Mouse (Mus musculus) heart, embryonic 16.5 days (tissue): Measurements from ENCODE around the gene F10. TPM values are rescaled to one million over a fixed set of nuclear protein-coding genes. Genes with fewer than 3 reads are reported as not detected.
A peak's percentile ranks its signal among the peaks of the same experiment; 100 is the strongest.

Experiments used
- ATAC-seq: fragments of 200-750 bp; cut with Nextera tagmentation; replicated peaks from 2 replicates; pipeline ENCODE4 v1.8.0; 2017; ENCODE audit warnings: moderate number of reproducible peaks; ENCODE audit not compliant: insufficient read depth, low FRiP score; ENCODE audit errors: extremely low read depth
- H3K27ac ChIP-seq: fragments of 300-500 bp; sonication (generic); 2 replicates; pipeline ENCODE4 v1.5.1; 2014; ENCODE audit warnings: mild to moderate bottlenecking, low read length, control low read depth, moderate library complexity
- H3K27me3 ChIP-seq: fragments of 300-500 bp; sonication (generic); 2 replicates; pipeline ENCODE4 v1.6.1; 2014; ENCODE audit warnings: low read length, mixed read lengths; ENCODE audit not compliant: control insufficient read depth, insufficient read depth
- H3K36me3 ChIP-seq: fragments of 300-500 bp; sonication (generic); 2 replicates; pipeline ENCODE4 v1.6.1; 2014; ENCODE audit not compliant: control insufficient read depth, insufficient read depth
- H3K4me1 ChIP-seq: fragments of 300-500 bp; sonication (generic); 2 replicates; pipeline ENCODE4 v1.6.1; 2014; ENCODE audit warnings: low read length, mixed read lengths; ENCODE audit not compliant: control insufficient read depth, insufficient read depth
- H3K4me2 ChIP-seq: fragments of 300-500 bp; sonication (generic); 2 replicates; pipeline ENCODE4 v1.6.1; 2014; ENCODE audit warnings: low read depth, mild to moderate bottlenecking, control low read depth, low read length
- H3K4me3 ChIP-seq: fragments of 300-500 bp; sonication (generic); 2 replicates; pipeline ENCODE4 v1.5.1; 2014; ENCODE audit warnings: mild to moderate bottlenecking, control low read depth, low read length
- H3K9ac ChIP-seq: fragments of 300-500 bp; sonication (generic); 2 replicates; pipeline ENCODE4 v1.6.1; 2014; ENCODE audit warnings: low read length, control low read depth
- H3K9me3 ChIP-seq: fragments of 300-500 bp; sonication (generic); replicated peaks from 2 replicates; pipeline ENCODE4 v1.6.1; 2016; ENCODE audit warnings: low read length; ENCODE audit not compliant: control insufficient read depth
- WGBS: fragments of 180-500 bp; shearing (Covaris S2); extraction: QIAGEN DNeasy Blood & Tissue Kit; methylation state at CpG from one replicate; pipeline ENCODE4 v1.1.7; 2014; 5-methylcytosine and 5-hydroxymethylcytosine counted together
- polyA plus RNA-seq: library from polyadenylated mRNA; unstranded; fragments of >200 nt; fragmentation: Nextera tagmentation; extraction: Ambion mirVana; gene quantifications from 2 replicates; pipeline ENCODE4 v1.2.1, GENCODE M21; 2015

Gene F10
- polyA plus RNA-seq, 1 experiment from 2014 or later = 1.6 TPM

- no peak overlapping the region for H3K4me2 ChIP-seq
- H3K4me3 ChIP-seq = no peak overlapping the region
- no peak overlapping the region for H3K9ac ChIP-seq
- peaks cover 19% of the 10 kb centered on the region for H3K36me3 ChIP-seq
- H3K27me3 ChIP-seq = no peaks in the 10 kb centered on the region
- ATAC-seq = 0 out of 2 replicates have a peak, but pooled peaks have one; percentile 52
- H3K4me1 ChIP-seq = peaks cover 3% of the 10 kb centered on the region; the same call in 1 of the 2 replicates
- WGBS = 34% methylated on average over 4 of the region's 4 CpGs
- no peak overlapping the region for H3K27ac ChIP-seq
- peaks cover 3% of the 10 kb centered on the region for H3K9me3 ChIP-seq
Measured at GRCm38 (mm10) chr8:13007458-13007857, 29.6 kb upstream of the F10 start.

DNA sequence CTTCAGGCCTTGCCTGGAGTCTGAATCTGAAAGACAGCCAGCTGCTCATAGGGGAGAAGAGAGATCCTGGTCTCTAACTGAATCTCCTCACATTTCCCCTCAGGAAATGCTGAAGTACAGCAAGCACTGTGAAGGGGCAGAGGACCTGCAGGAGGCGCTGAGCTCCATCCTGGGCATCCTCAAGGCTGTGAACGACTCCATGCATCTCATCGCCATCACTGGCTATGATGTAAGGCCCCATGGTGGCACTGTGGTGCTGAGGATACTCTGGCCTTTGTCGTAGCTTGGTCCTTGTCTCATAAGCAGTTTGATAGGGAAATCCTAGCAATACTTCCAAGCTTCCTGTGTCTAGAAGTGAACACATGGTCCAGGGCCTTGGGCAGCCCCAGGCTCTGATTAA lies 26.8 kb upstream of the F10 start:
- Histone ChIP-seq H3K9ac (no peak overlapping the region), H3K4me2 (no peak overlapping the region), H3K4me1 (peaks cover 3% of the 10 kb centered on the region; the same call in 1 of the 2 replicates), H3K4me3 (no peak overlapping the region), H3K27me3 (no peaks in the 10 kb centered on the region), H3K27ac (no peak overlapping the region), H3K36me3 (peaks cover 20% of the 10 kb centered on the region), H3K9me3 (peaks cover 3% of the 10 kb centered on the region)
- ATAC-seq = no peak
- 46% methylated on average over 4 of the region's 4 CpGs for WGBS

GRCm38 (mm10) chr8:13019560-13019959 lies 17.5 kb upstream of the F10 start:
- 60% methylated on average over 4 of the region's 4 CpGs for WGBS
- ATAC-seq = no peak
- no peak overlapping the region for H3K9ac ChIP-seq

DNA sequence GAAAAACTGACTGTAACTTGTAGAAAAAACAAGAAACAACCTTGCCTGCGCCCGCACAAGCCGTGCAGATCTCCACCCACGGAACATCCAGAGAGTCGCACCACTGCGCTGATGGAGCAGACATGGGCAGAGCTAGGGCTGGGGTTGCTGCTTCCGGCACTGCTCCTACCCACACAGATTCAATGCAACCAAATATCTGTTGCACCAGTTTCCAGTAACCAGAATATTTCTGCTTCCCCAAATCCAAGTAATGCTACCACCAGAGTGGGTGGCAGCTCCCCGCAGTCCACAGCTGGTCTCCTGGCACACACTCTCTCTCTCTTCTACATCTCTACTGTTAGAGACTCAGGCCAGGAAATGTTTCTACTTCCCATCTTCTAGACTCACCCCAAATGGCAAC lies 15.3 kb upstream of the F10 start:
- Histone ChIP-seq H3K9ac (no peak overlapping the region), H3K36me3 (no peaks in the 10 kb centered on the region), H3K4me2 (no peak overlapping the region), H3K27ac (no peak overlapping the region), H3K4me1 (no peaks in the 10 kb centered on the region), H3K9me3 (no peaks in the 10 kb centered on the region), H3K27me3 (no peaks in the 10 kb centered on the region), H3K4me3 (no peak overlapping the region)
- ATAC-seq = no peak
- 91% methylated on average over 8 of the region's 8 CpGs for WGBS

More at GRCm38 (mm10) chr8:13019560-13019959, 17.5 kb upstream of the F10 start:
- no peaks in the 10 kb centered on the region for H3K9me3 ChIP-seq
- no peak overlapping the region for H3K27ac ChIP-seq
- no peak overlapping the region for H3K4me2 ChIP-seq
- no peak overlapping the region for H3K4me3 ChIP-seq
- H3K36me3 ChIP-seq = no peaks in the 10 kb centered on the region
- no peaks in the 10 kb centered on the region for H3K4me1 ChIP-seq
- no peaks in the 10 kb centered on the region for H3K27me3 ChIP-seq

DNA sequence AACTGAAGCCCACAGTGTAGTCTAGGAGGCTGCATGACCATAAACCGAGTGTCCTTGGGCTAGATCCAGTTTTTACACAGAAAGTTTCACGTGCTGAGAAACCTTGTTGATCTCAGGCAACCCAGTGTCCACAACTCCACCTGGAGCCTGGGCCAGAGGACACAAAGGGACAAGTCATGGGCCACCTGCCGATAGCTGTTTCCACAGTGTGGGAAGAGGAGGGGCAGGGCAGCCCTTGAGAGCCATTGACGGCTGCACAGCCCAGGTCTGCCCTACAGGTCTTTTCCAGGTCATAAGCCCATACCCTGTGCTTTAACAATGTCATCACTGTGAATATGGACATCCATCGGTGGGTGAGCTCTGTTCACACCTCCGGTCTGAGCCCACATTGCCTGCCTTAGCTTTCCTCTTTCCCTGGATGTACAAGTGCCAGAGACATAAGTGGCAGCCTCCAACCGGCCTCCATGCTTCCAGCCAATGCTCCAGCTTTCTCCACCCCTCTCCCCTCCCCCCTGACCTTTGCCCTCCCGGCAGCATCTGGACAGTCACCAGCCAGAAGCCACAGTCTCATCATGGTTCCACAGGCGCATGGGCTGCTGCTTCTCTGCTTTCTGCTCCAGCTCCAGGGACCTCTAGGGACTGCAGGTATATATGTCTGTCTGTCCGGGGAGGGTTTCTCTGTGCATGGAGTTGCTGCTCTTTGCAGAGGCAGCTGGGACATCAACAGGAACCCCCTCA lies 11.5 kb upstream of the F10 start, which contains the start of gene F7:
TSS of gene F7 (plus strand) at position 548 of the 738 bp plus-strand sequence.
- no peaks in the 10 kb centered on the region for H3K9me3 ChIP-seq
- no peak within 1 kb of the TSS for H3K4me2 ChIP-seq
- no peak for ATAC-seq
- no peaks in the 10 kb centered on the region for H3K36me3 ChIP-seq
- H3K27ac ChIP-seq = no peak within 1 kb of the TSS
- WGBS = 61% methylated on average over 10 of the region's 10 CpGs
- no peak within 1 kb of the TSS for H3K9ac ChIP-seq
- no peak within 1 kb of the TSS for H3K4me3 ChIP-seq
- no peaks in the 10 kb centered on the region for H3K27me3 ChIP-seq
- H3K4me1 ChIP-seq = no peaks in the 10 kb centered on the region

- Histone ChIP-seq H3K4me3 (no peak overlapping the region), H3K4me2 (no peak overlapping the region), H3K9ac (no peak overlapping the region), H3K27me3 (no peaks in the 10 kb centered on the region), H3K27ac (no peak overlapping the region), H3K9me3 (no peaks in the 10 kb centered on the region), H3K4me1 (no peaks in the 10 kb centered on the region), H3K36me3 (no peaks in the 10 kb centered on the region)
- WGBS = 81% methylated on average over 5 of the region's 5 CpGs
- ATAC-seq = no peak
Measured at GRCm38 (mm10) chr8:13027615-13028014, 9.5 kb upstream of the F10 start.

GRCm38 (mm10) chr8:13028482-13028881 lies 8.6 kb upstream of the F10 start:
- no peaks in the 10 kb centered on the region for H3K36me3 ChIP-seq
- 63% methylated on average over 5 of the region's 5 CpGs for whole genome bisulfite sequencing
- no peak overlapping the region for H3K27ac ChIP-seq
- ATAC-seq = no peak
- H3K4me3 ChIP-seq = no peak overlapping the region
- no peaks in the 10 kb centered on the region for H3K9me3 ChIP-seq
- H3K4me2 ChIP-seq = no peak overlapping the region
- no peak overlapping the region for H3K9ac ChIP-seq
- H3K27me3 ChIP-seq = no peaks in the 10 kb centered on the region
- no peaks in the 10 kb centered on the region for H3K4me1 ChIP-seq

DNA sequence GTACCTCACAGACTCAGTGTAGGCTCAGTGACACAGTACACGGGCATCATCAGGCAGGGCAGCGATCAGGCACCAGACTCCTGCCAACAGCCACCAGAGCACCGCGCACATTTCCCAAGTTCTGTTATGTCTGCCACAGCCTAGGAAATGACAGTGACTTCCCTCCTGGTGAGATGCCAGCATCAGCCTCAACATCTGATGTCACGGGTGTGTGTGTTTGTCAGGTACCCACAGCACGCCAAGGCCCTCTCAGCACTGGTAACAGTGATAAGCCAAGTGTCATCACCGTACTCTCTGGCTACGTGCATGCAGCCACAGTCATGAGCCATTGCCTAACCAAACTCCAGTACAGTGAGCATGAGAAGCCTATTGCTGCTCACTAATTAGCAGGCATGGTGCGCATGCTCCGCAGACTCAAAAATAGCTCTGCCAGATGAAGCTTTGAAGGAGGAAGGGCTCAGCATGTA lies 729 bp upstream of the F10 start:
- Histone ChIP-seq H3K9ac (no peak overlapping the region), H3K27ac (peak overlapping the region; percentile 52; the same call in 1 of the 2 replicates), H3K9me3 (no peaks in the 10 kb centered on the region), H3K4me1 (peaks cover 9% of the 10 kb centered on the region), H3K4me2 (no peak overlapping the region), H3K4me3 (no peak overlapping the region), H3K27me3 (no peaks in the 10 kb centered on the region), H3K36me3 (no peaks in the 10 kb centered on the region)
- peak; percentile 46; the same call in 1 of the 2 replicates for ATAC-seq
- 54% methylated on average over 10 of the region's 10 CpGs for WGBS

- Histone ChIP-seq H3K27me3 (no peaks in the 10 kb centered on the region), H3K4me1 (peaks cover 9% of the 10 kb centered on the region), H3K27ac (no peak overlapping the region), H3K9me3 (no peaks in the 10 kb centered on the region), H3K4me2 (no peak overlapping the region), H3K9ac (no peak overlapping the region), H3K36me3 (no peaks in the 10 kb centered on the region), H3K4me3 (no peak overlapping the region)
- no peak for ATAC-seq
- 36% methylated on average over 5 of the region's 5 CpGs for WGBS
Measured at GRCm38 (mm10) chr8:13037569-13037968, 461 bp downstream of the F10 start.
